Mouse (Mus musculus) hindbrain, embryonic 11.5 days (tissue): ENCODE measurements at regions not wholly inside any gene's neighbourhood (a gene's known extent, or its start where the extent isn't known, plus 50 kb on each side); places are given as distances from the start of the nearest gene placed in this dataset.

ENCODE experiments used
- ATAC-seq: fragments of 200-750 bp; cut with Nextera tagmentation; 2 replicates; pipeline ENCODE4 v1.8.0; 2017; ENCODE audit warnings: mild to moderate bottlenecking, moderate TSS enrichment, moderate library complexity; ENCODE audit not compliant: low FRiP score
- DNase-seq: peaks from one replicate; pipeline ENCODE4 v3.0.0-alpha.2; 2015; ENCODE audit warnings: low spot score
- H3K27ac ChIP-seq: fragments of 300-500 bp; sonication (generic); 2 replicates; pipeline ENCODE4 v1.5.1; 2014; ENCODE audit warnings: mild to moderate bottlenecking, low read depth, low read length
- H3K27me3 ChIP-seq: fragments of 300-500 bp; sonication (generic); 2 replicates; pipeline ENCODE4 v1.6.1; 2014; ENCODE audit warnings: mild to moderate bottlenecking, low read length, moderate library complexity, mixed read lengths; ENCODE audit not compliant: control insufficient read depth, insufficient read depth
- H3K36me3 ChIP-seq: fragments of 300-500 bp; sonication (generic); 2 replicates; pipeline ENCODE4 v1.6.1; 2014; ENCODE audit warnings: mild to moderate bottlenecking, low read length, moderate library complexity, mixed read lengths; ENCODE audit not compliant: control insufficient read depth, insufficient read depth
- H3K4me1 ChIP-seq: fragments of 300-500 bp; sonication (generic); replicated peaks from 2 replicates; pipeline ENCODE4 v1.6.1; 2014; ENCODE audit warnings: low read length, mixed read lengths; ENCODE audit not compliant: control insufficient read depth, insufficient read depth
- H3K4me2 ChIP-seq: fragments of 300-500 bp; sonication (generic); replicated peaks from 2 replicates; pipeline ENCODE4 v1.6.1; 2014; ENCODE audit warnings: mild to moderate bottlenecking, low read depth, low read length
- H3K4me3 ChIP-seq: fragments of 300-500 bp; sonication (generic); 2 replicates; pipeline ENCODE4 v1.5.1; 2014; ENCODE audit warnings: low read depth, low read length
- H3K9ac ChIP-seq: fragments of 300-500 bp; sonication (generic); 2 replicates; pipeline ENCODE4 v1.6.1; 2014; ENCODE audit warnings: low read depth, low read length
- H3K9me3 ChIP-seq: fragments of 300-500 bp; sonication (generic); 2 replicates; pipeline ENCODE4 v1.6.1; 2016; ENCODE audit warnings: low read length; ENCODE audit not compliant: control insufficient read depth
- WGBS: fragments of 180-500 bp; shearing (Covaris S2); extraction: QIAGEN DNeasy Blood & Tissue Kit; methylation state at CpG from one replicate; pipeline ENCODE4 v1.1.7; 2014; 5-methylcytosine and 5-hydroxymethylcytosine counted together

GRCm38 (mm10) chr8:15607598-15608215 is 561.8 kb upstream of the BB014433 start:
- ATAC-seq (no peak), DNase-seq (no peak)
- Histone ChIP-seq H3K9ac (no peak overlapping the region), H3K36me3 (no peaks in the 10 kb centered on the region), H3K27me3 (no peaks in the 10 kb centered on the region), H3K27ac (no peak overlapping the region), H3K4me3 (no peak overlapping the region), H3K4me2 (no peak overlapping the region), H3K9me3 (no peaks in the 10 kb centered on the region), H3K4me1 (no peaks in the 10 kb centered on the region)
- 60% methylated on average over 7 of the region's 7 CpGs for WGBS

GRCm38 (mm10) chr8:15601531-15601930 is 555.7 kb upstream of the BB014433 start:
- no peak for ATAC-seq
- Histone ChIP-seq H3K9me3 (no peaks in the 10 kb centered on the region), H3K4me3 (no peak overlapping the region), H3K27ac (no peak overlapping the region), H3K9ac (no peak overlapping the region), H3K27me3 (no peaks in the 10 kb centered on the region), H3K36me3 (no peaks in the 10 kb centered on the region), H3K4me1 (no peaks in the 10 kb centered on the region), H3K4me2 (no peak overlapping the region)
- no peak for DNase-seq
- 75% methylated on average over 4 of the region's 4 CpGs for WGBS

GRCm38 (mm10) chr8:15593106-15593505 is 547.2 kb upstream of the BB014433 start:
- no peak overlapping the region for H3K4me2 ChIP-seq
- H3K27ac ChIP-seq = no peak overlapping the region
- H3K4me1 ChIP-seq = no peaks in the 10 kb centered on the region
- no peak overlapping the region for H3K9ac ChIP-seq
- H3K27me3 ChIP-seq = no peaks in the 10 kb centered on the region
- no peak for ATAC-seq
- no peak overlapping the region for H3K4me3 ChIP-seq
- no peaks in the 10 kb centered on the region for H3K36me3 ChIP-seq
- 92% methylated on average over 6 of the region's 6 CpGs for WGBS
- H3K9me3 ChIP-seq = no peaks in the 10 kb centered on the region
- DNase-seq = no peak

GRCm38 (mm10) chr8:15583782-15584181 is 537.9 kb upstream of the BB014433 start:
- Histone ChIP-seq H3K9ac (no peak overlapping the region), H3K27ac (no peak overlapping the region), H3K27me3 (no peaks in the 10 kb centered on the region), H3K36me3 (no peaks in the 10 kb centered on the region), H3K9me3 (no peaks in the 10 kb centered on the region), H3K4me2 (no peak overlapping the region), H3K4me1 (no peaks in the 10 kb centered on the region), H3K4me3 (no peak overlapping the region)
- no peak for DNase-seq
- ATAC-seq = no peak
- WGBS = 71% methylated on average over 5 of the region's 5 CpGs

- no peak for DNase-seq
- H3K4me1 ChIP-seq = no peaks in the 10 kb centered on the region
- no peak for ATAC-seq
- H3K36me3 ChIP-seq = no peaks in the 10 kb centered on the region
- H3K27me3 ChIP-seq = no peaks in the 10 kb centered on the region
- H3K9ac ChIP-seq = no peak overlapping the region
- no peak overlapping the region for H3K4me2 ChIP-seq
- H3K9me3 ChIP-seq = no peaks in the 10 kb centered on the region
- WGBS = 78% methylated on average over 5 of the region's 5 CpGs
- no peak overlapping the region for H3K4me3 ChIP-seq
- no peak overlapping the region for H3K27ac ChIP-seq
Measured at GRCm38 (mm10) chr8:15570091-15570490, 524.2 kb upstream of the BB014433 start.

GRCm38 (mm10) chr8:15567742-15568141 is 521.9 kb upstream of the BB014433 start:
- H3K9ac ChIP-seq = no peak overlapping the region
- no peak for DNase-seq
- no peak overlapping the region for H3K4me2 ChIP-seq
- H3K27me3 ChIP-seq = no peaks in the 10 kb centered on the region
- no peak overlapping the region for H3K4me3 ChIP-seq
- WGBS = 80% methylated on average over 2 of the region's 2 CpGs
- no peak overlapping the region for H3K27ac ChIP-seq
- no peaks in the 10 kb centered on the region for H3K36me3 ChIP-seq
- H3K9me3 ChIP-seq = no peaks in the 10 kb centered on the region
- no peaks in the 10 kb centered on the region for H3K4me1 ChIP-seq
- no peak for ATAC-seq

GRCm38 (mm10) chr8:15562310-15563296 is 516.7 kb upstream of the BB014433 start:
- Histone ChIP-seq H3K4me3 (no peak overlapping the region), H3K9me3 (no peaks in the 10 kb centered on the region), H3K4me2 (no peak overlapping the region), H3K27me3 (no peaks in the 10 kb centered on the region), H3K4me1 (no peaks in the 10 kb centered on the region), H3K27ac (no peak overlapping the region), H3K36me3 (no peaks in the 10 kb centered on the region), H3K9ac (no peak overlapping the region)
- ATAC-seq (peak; percentile 74), DNase-seq (peak; percentile 19)
- WGBS = 84% methylated on average over 39 of the region's 39 CpGs

GRCm38 (mm10) chr8:15532027-15532426 is 486.1 kb upstream of the BB014433 start:
- Histone ChIP-seq H3K36me3 (no peaks in the 10 kb centered on the region), H3K4me2 (no peak overlapping the region), H3K4me1 (no peaks in the 10 kb centered on the region), H3K4me3 (no peak overlapping the region), H3K9ac (no peak overlapping the region), H3K9me3 (no peaks in the 10 kb centered on the region), H3K27me3 (no peaks in the 10 kb centered on the region), H3K27ac (no peak overlapping the region)
- ATAC-seq = no peak
- WGBS = 79% methylated on average over 4 of the region's 4 CpGs
- DNase-seq = no peak

GRCm38 (mm10) chr8:15525461-15525860 is 479.6 kb upstream of the BB014433 start:
- 87% methylated on average over 3 of the region's 3 CpGs for WGBS
- Histone ChIP-seq H3K4me1 (no peaks in the 10 kb centered on the region), H3K36me3 (no peaks in the 10 kb centered on the region), H3K27ac (no peak overlapping the region), H3K4me2 (no peak overlapping the region), H3K4me3 (no peak overlapping the region), H3K9me3 (no peaks in the 10 kb centered on the region), H3K9ac (no peak overlapping the region), H3K27me3 (no peaks in the 10 kb centered on the region)
- ATAC-seq (no peak), DNase-seq (no peak)
